Mouse (Mus musculus) cerebellum, adult 2 months (tissue): ENCODE measurements around the gene Uvrag. TPM values are rescaled to one million over a fixed set of nuclear protein-coding genes. Genes with fewer than 3 reads are reported as not detected.

Source experiments
- DNase-seq, 2 experiments: peaks; one replicate each; pipeline ENCODE4 v3.0.0; 2021
- H3K27ac ChIP-seq: fragments of 200-500 bp; 2 replicates; pipeline ENCODE4 v1.5.1; 2012; ENCODE audit warnings: low read length, control low read depth, inconsistent platforms; ENCODE audit not compliant: insufficient read depth
- H3K27me3 ChIP-seq: fragments of 200-500 bp; 2 replicates; pipeline ENCODE4 v1.6.1; 2012; ENCODE audit warnings: inconsistent platforms, mild to moderate bottlenecking, low read length, moderate library complexity; ENCODE audit not compliant: control insufficient read depth, insufficient read depth
- H3K4me1 ChIP-seq: fragments of 200-500 bp; 2 replicates; pipeline ENCODE4 v1.6.1; 2011; ENCODE audit warnings: low read length; ENCODE audit not compliant: control insufficient read depth, insufficient read depth
- H3K4me3 ChIP-seq: fragments of 200-500 bp; replicated peaks from 2 replicates; pipeline ENCODE3; 2011; ENCODE audit warnings: mild to moderate bottlenecking, low read depth, low read length, control low read depth; ENCODE audit not compliant: insufficient read depth
- CTCF ChIP-seq: fragments of 200-500 bp; IDR thresholded peaks from 2 replicates; pipeline ENCODE4 v1.5.1; 2011; ENCODE audit warnings: low read depth, mild to moderate bottlenecking, control low read depth, low read length, moderate library complexity, borderline replicate concordance; ENCODE audit not compliant: insufficient read depth
- POLR2A ChIP-seq: fragments of 200-500 bp; IDR thresholded peaks from 2 replicates; pipeline ENCODE4 v1.6.1; 2011; ENCODE audit warnings: low read length, control low read depth, borderline replicate concordance; ENCODE audit not compliant: insufficient read depth
- WGBS: fragments of 180-500 bp; shearing (Covaris S2); methylation state at CpG from one replicate; pipeline ENCODE4 v1.1.7; 2018; 5-methylcytosine and 5-hydroxymethylcytosine counted together
- polyA plus RNA-seq: library from polyadenylated mRNA; depleted of rRNA; stranded (reverse); fragments of >200 nt; gene quantifications from 2 replicates; pipeline ENCODE4 v1.2.3, GENCODE M21; 2012

Gene Uvrag
- polyA plus RNA-seq, 1 experiment, result 19.2 TPM

- Histone ChIP-seq H3K4me1 (peaks cover 8% of the 10 kb centered on the region), H3K27me3 (no peaks in the 10 kb centered on the region), H3K27ac (no peak overlapping the region), H3K4me3 (no peak overlapping the region)
- DNase-seq, result no peak
- 86% methylated on average over 4 of the region's 4 CpGs for WGBS
- no peak for TF ChIP-seq CTCF
- no peak for TF ChIP-seq POLR2A
These were observed 20.9 kb downstream of the Uvrag start for GRCm38 (mm10) chr7:99120082-99120481.

DNA sequence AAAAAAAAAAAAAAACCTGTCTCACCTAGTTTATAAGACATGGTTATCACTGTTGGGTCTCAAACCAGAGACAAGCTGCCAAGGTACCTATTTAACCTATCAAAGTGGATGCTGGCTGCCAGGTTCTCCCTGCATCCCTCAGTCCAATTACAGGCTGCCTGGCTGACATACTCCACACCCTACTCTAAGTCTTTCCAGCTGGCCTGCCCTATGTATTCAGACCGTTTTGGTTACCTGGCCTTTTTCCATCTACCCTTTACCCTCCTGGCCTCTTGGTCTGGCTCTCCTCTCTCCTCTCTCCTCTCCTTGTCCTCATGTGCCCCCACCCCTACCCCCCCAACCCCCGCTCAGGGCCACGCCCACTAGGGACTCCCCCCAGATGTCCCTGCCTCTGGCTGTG, 24.2 kb downstream of the Uvrag start:
- TF ChIP-seq CTCF, result no peak
- TF ChIP-seq POLR2A, result no peak
- Histone ChIP-seq H3K4me3 (no peak overlapping the region), H3K27ac (no peak overlapping the region), H3K4me1 (peaks cover 15% of the 10 kb centered on the region), H3K27me3 (no peaks in the 10 kb centered on the region)
- 61% methylated on average over 3 of the region's 3 CpGs for WGBS
- DNase-seq, result no peak

GRCm38 (mm10) chr7:99114006-99114726, 26.8 kb downstream of the Uvrag start:
- no peak overlapping the region for H3K4me3 ChIP-seq
- peaks cover 15% of the 10 kb centered on the region for H3K4me1 ChIP-seq
- peak; percentile 66 to 81 for DNase-seq
- peak overlapping the region; percentile 74 for H3K27ac ChIP-seq
- no peaks in the 10 kb centered on the region for H3K27me3 ChIP-seq
- 25% methylated on average over 16 of the region's 16 CpGs for WGBS
- TF ChIP-seq CTCF, result no peak

- Histone ChIP-seq H3K4me3 (no peak overlapping the region), H3K27me3 (no peaks in the 10 kb centered on the region), H3K27ac (no peak overlapping the region), H3K4me1 (no peaks in the 10 kb centered on the region)
- no peak for TF ChIP-seq POLR2A
- TF ChIP-seq CTCF, result peak; percentile 35; the same call in 1 of the 2 replicates
- WGBS, result 54% methylated on average over 3 of the region's 3 CpGs
- peak in 1 of 2 experiments; percentile 47 for DNase-seq
These were observed 33.4 kb downstream of the Uvrag start for GRCm38 (mm10) chr7:99107566-99107965.

DNA sequence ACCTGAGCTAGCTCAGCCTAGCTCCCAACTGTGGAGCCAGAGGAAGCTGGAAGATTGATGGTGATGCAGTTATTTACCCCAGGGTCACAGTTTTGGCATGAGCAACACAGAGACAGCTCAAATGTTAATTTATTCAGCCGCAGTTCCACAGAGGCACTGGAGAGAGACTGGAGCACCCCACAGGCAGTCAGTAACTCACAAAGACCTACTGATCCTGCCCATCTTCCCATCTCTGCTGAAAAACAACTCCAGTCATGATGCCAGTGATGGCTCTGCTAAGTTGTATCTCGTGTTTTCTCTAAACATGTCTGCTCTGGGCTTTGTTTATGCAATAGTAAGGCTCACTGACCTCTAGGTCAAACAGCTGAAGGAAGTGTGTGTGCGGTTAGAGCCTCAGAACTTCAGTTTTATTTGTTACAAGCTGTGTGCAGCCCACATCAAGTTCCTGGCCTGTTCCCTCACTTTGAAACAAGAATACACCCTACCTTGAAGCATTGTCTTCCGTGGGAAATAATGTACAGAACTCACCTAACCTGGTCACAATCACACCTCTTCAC, 34.1 kb downstream of the Uvrag start:
- H3K27ac ChIP-seq, result no peak overlapping the region

DNA sequence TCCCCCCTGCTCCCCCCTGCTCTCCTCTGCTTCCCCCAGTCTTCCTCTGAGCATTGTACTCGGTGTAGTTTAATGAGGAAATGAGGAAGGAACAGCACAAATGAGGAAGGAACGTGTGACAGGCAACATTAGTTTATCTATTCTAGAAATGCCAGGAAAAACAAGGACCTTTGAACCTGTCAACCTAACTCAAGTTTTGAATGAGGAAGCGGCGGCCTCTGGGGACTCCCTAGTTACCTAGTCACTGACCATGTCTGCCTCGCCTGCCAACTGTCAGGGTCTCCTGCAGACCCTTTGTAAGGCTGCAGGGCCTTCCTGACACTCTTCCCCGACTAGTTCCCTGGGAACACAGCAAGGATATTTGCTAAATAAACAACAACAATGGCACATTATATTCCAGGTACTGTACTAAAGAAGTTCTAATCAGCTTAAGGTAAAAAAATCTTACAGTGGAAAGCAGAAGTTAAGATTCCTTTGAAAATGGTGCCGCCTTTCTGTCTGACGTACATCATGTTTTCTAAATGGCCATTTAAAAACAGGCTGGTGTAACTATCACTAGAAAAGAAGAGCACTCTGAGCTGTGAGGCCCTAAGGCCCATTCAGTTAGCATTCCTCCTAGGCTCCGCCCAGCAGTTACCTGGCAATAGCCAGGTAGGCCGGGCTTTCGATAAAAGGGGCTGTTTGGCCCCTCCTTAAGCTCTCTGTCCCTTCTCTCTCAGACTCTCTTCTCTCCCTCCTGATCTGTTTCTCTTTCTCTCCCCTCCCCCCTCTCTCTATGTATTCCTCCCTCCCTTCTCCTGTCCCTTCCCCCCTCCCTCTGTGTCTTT, 39.0 kb downstream of the Uvrag start:
- H3K27ac ChIP-seq, result no peak overlapping the region
- 66% methylated on average over 11 of the region's 11 CpGs for WGBS
- no peaks in the 10 kb centered on the region for H3K27me3 ChIP-seq
- peaks cover 5% of the 10 kb centered on the region; the same call in 1 of the 2 replicates for H3K4me1 ChIP-seq
- DNase-seq, result no peak
- TF ChIP-seq CTCF (no peak), POLR2A (no peak)
- H3K4me3 ChIP-seq, result no peak overlapping the region

More for the DNA sequence above, 34.1 kb downstream of the Uvrag start:
- no peaks in the 10 kb centered on the region for H3K27me3 ChIP-seq
- WGBS, result 62% methylated on average over 4 of the region's 4 CpGs
- no peak for TF ChIP-seq CTCF
- TF ChIP-seq POLR2A, result no peak
- H3K4me3 ChIP-seq, result no peak overlapping the region
- peak in 1 of 2 experiments; percentile 17 for DNase-seq
- H3K4me1 ChIP-seq, result no peaks in the 10 kb centered on the region

DNA sequence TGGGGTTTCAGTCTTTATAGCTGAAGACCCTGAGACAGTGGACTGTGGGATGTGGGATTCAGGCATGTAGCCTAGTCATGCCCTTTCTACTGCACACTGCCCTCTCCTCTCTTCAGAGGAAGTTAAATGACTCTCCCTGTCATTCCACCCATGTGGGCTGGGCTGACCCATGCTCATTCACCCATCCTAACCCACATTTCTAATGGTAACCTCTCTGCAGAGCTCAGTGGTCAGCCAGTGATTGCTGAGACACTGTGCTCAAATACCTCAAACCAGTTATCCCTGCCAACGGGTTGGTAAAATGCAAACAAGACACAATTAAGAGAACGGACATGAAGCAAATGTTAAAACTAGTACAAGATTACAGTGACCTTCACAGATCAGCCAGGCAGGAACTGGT, 39.9 kb downstream of the Uvrag start:
- Histone ChIP-seq H3K4me3 (no peak overlapping the region), H3K4me1 (peaks cover 5% of the 10 kb centered on the region; the same call in 1 of the 2 replicates), H3K27me3 (no peaks in the 10 kb centered on the region), H3K27ac (no peak overlapping the region)
- WGBS, result 72% methylated on average over 2 of the region's 2 CpGs
- no peak for TF ChIP-seq CTCF
- TF ChIP-seq POLR2A, result no peak
- no peak for DNase-seq

- no peak overlapping the region for H3K27ac ChIP-seq
- TF ChIP-seq CTCF, result no peak
- TF ChIP-seq POLR2A, result no peak
- peaks cover 5% of the 10 kb centered on the region; the same call in 1 of the 2 replicates for H3K4me1 ChIP-seq
- no peaks in the 10 kb centered on the region for H3K27me3 ChIP-seq
- no peak overlapping the region for H3K4me3 ChIP-seq
- WGBS, result 82% methylated on average over 8 of the region's 8 CpGs
- DNase-seq, result no peak
These were observed 40.4 kb downstream of the Uvrag start for GRCm38 (mm10) chr7:99100573-99100972.
